Mouse (Mus musculus) C2C12 (cell line): Measurements from ENCODE around the gene Npr1.

Experiments
- CEBPB ChIP-seq: IDR thresholded peaks from one replicate; pipeline ENCODE4 v1.6.1; 2011; ENCODE audit warnings: low read depth, mild to moderate bottlenecking, control low read depth, moderate library complexity
- CTCF ChIP-seq: IDR thresholded peaks from one replicate; pipeline ENCODE4 v1.5.1; 2011; ENCODE audit not compliant: control insufficient read depth, insufficient read depth, insufficient read length
- FOSL1 ChIP-seq: IDR thresholded peaks from one replicate; pipeline ENCODE4 v1.8.0; 2011; ENCODE audit warnings: mild to moderate bottlenecking, low read length; ENCODE audit not compliant: poor library complexity, insufficient read depth, severe bottlenecking
- MAX ChIP-seq: IDR thresholded peaks from one replicate; pipeline ENCODE4 v1.6.1; 2011; ENCODE audit warnings: mild to moderate bottlenecking, control low read depth
- MYOD1 ChIP-seq: IDR thresholded peaks from one replicate; pipeline ENCODE4 v1.6.1; 2011; ENCODE audit warnings: low read depth; ENCODE audit not compliant: control insufficient read depth, insufficient read length
- MYOG ChIP-seq: IDR thresholded peaks from one replicate; pipeline ENCODE4 v1.6.1; 2011; ENCODE audit not compliant: control insufficient read depth, insufficient read length; ENCODE audit errors: extremely low read depth
- USF1 ChIP-seq: IDR thresholded peaks from one replicate; pipeline ENCODE4 v1.6.1; 2011; ENCODE audit warnings: low read depth, mild to moderate bottlenecking, control low read depth, moderate library complexity

- peak; percentile 79 for TF ChIP-seq CTCF
- no peak for TF ChIP-seq CEBPB
- no peak for TF ChIP-seq MYOD1
- no peak for TF ChIP-seq MYOG
- no peak for TF ChIP-seq USF1
- no peak for TF ChIP-seq MAX
- no peak for TF ChIP-seq FOSL1
Observed at GRCm38 (mm10) chr3:90412312-90413010, 53.2 kb downstream of the Npr1 start.
